Mouse (Mus musculus): ENCODE measurements around the gene Sema6b. TPM values are rescaled to one million over a fixed set of nuclear protein-coding genes. Genes with fewer than 3 reads are reported as not detected.

Sema6b gene
- polyA plus RNA-seq, 1 experiment from 2014 or later = 9.6 TPM

DNA sequence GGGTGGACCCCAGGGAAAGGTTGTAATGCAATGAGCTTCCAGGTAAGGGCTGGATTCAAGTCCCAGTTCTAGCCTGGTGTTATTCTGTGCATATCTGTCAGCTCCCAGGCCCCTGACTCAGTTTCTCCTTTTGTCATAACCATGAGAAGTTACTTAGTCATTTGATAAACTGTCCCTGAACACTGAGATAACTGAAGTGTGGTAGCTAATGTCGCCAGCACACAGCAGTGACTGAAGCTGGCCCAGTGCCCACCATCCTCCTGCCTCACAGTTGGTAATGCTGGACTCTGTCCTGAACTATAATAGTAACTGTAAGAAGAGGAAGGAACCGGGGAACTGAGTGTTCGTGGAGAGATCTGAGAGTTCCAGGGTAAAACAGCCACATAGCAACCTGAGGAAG is 24.4 kb upstream of the Sema6b start:
- Histone ChIP-seq H3K9me3 (replicated peaks) (no peaks in the 10 kb centered on the region), H3K27ac (no peak overlapping the region), H3K4me1 (peaks cover 19% of the 10 kb centered on the region), H3K36me3 (no peaks in the 10 kb centered on the region), H3K4me2 (replicated peaks) (no peak overlapping the region), H3K4me3 (no peak overlapping the region), H3K27me3 (peaks cover 9% of the 10 kb centered on the region), H3K9ac (no peak overlapping the region)
- ATAC-seq (ENCODE audit: low FRiP score) = no peak
- 85% methylated on average over 3 of the region's 3 CpGs for WGBS

DNA sequence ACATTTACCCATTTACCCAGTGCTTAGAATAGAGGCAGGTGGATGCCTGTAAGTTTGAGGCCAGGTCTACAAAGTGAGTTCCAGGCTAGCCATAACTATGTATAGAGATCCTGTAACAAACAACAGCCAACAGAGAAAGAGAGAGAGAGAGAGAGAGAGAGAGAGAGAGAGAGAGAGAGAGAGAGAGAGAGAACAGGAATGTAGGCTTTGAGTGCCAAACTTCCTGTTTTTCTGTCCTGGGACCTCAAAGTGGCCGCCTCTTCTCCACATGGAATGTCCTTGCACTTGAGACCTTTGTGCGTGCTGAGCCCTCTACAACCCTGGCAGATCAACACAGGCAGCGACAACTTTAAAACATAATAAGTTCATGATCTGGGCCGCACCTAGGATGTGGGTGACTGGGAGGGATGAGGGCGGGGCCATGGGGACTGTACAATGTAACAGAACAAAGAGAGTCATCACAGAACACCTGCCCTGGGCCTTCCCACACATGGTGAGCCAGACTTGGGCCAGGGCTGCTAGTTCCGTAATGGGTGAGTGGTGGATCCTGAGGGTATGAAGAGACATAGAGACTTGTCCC is 23.5 kb upstream of the Sema6b start:
- no peaks in the 10 kb centered on the region for H3K9me3 ChIP-seq (replicated peaks)
- H3K27me3 ChIP-seq = peaks cover 17% of the 10 kb centered on the region
- WGBS = 80% methylated on average over 6 of the region's 6 CpGs
- no peaks in the 10 kb centered on the region for H3K36me3 ChIP-seq
- ATAC-seq (ENCODE audit: low FRiP score) = no peak
- H3K4me2 ChIP-seq (replicated peaks) = peak overlapping the region; percentile 53; the same call in 1 of the 2 replicates
- no peak overlapping the region for H3K9ac ChIP-seq
- no peak overlapping the region for H3K27ac ChIP-seq
- H3K4me1 ChIP-seq = peaks cover 19% of the 10 kb centered on the region
- H3K4me3 ChIP-seq = no peak overlapping the region

DNA sequence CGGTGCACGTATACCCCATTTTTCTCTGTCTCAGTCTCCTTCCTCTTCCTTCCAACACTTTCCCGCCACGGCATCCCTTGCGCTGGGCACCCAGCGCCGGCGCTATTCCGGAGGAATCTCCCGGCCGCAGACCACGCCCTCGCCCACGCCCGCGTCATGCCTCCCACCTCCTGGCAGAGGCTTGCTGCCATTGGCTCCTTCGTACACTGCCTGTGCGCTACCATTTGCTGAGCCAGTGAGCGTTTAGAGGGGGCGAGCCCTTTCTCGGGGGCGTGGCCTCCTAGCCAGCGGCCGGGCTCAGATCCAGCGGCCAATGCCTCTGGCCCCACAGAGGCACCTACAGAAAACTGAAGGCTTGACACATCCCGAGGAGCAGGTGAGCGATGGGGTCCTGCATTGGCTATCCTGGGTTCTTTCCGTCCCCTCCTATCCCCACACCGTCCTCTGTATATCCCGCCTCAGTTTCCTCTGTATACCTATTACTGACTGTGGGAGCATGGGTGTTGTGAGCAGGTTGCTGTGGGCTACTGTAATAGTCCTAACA is 22.2 kb upstream of the Sema6b start, which contains the start of gene Tnfaip8l1:
TSS of gene Tnfaip8l1 (plus strand) at position 247 of the 544 bp plus-strand sequence.
- Histone ChIP-seq H3K4me2 (replicated peaks) (peak within 1 kb of the TSS; percentile 53), H3K27me3 (peaks cover 30% of the 10 kb centered on the region), H3K36me3 (no peaks in the 10 kb centered on the region), H3K4me3 (peak within 1 kb of the TSS; percentile 32), H3K9ac (peak within 1 kb of the TSS; percentile 46), H3K27ac (no peak within 1 kb of the TSS), H3K9me3 (replicated peaks) (no peaks in the 10 kb centered on the region), H3K4me1 (peaks cover 19% of the 10 kb centered on the region)
- WGBS = under 1% methylated on average over 30 of the region's 30 CpGs
- peak; percentile 96 for ATAC-seq (ENCODE audit: low FRiP score)

DNA sequence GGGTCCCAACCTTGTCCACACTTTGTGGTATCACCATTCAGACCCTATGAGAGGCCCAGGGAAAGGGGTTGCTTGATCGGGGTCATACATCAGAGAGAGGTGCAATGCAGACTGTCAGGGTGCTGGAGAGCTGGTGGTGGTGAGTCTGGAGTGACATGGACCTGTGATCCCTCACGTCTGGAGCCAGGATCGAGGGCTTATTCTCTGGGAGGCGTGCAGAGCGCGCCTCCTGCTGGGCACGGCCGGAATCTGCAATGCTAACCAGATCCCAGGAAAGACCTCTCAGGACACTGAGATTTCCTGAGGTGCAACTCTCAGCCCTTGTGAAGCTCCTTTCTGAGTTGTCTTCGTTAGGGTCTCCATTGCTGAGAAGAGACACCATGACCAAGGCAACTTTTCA is 19.6 kb upstream of the Sema6b start:
- H3K27me3 ChIP-seq = peaks cover 50% of the 10 kb centered on the region
- 4% methylated on average over 9 of the region's 9 CpGs for WGBS
- H3K27ac ChIP-seq = no peak overlapping the region
- no peak overlapping the region for H3K4me2 ChIP-seq (replicated peaks)
- H3K36me3 ChIP-seq = no peaks in the 10 kb centered on the region
- H3K9ac ChIP-seq = no peak overlapping the region
- no peak for ATAC-seq (ENCODE audit: low FRiP score)
- peaks cover 10% of the 10 kb centered on the region for H3K4me1 ChIP-seq
- no peaks in the 10 kb centered on the region for H3K9me3 ChIP-seq (replicated peaks)
- no peak overlapping the region for H3K4me3 ChIP-seq

DNA sequence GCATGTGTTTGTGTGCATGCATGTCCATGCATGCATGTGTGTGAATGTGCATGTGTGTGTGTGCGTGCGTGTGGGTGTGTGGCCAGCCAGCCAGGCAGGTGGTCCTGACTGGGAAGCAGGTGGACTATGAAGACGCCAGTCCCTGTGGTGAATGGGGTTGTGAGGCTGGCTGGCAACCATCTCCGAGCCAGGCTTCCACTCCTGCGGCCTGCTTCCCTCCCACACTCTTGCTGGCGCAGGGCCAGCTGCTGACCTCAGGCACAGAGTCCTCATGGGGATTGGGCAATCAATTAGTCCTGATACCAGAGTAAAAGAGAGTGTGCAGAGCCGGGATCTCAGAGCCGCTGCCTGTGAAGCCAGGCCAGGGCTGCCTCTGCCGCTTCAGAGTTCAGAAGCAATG is 13.5 kb upstream of the Sema6b start:
- WGBS = 27% methylated on average over 9 of the region's 9 CpGs
- H3K27ac ChIP-seq = no peak overlapping the region
- H3K36me3 ChIP-seq = no peaks in the 10 kb centered on the region
- H3K9ac ChIP-seq = 0 out of 2 replicates have a peak overlapping the region, but pooled peaks have one; percentile 11
- ATAC-seq (ENCODE audit: low FRiP score) = peak; percentile 76
- H3K4me3 ChIP-seq = no peak overlapping the region
- peaks cover 17% of the 10 kb centered on the region for H3K4me1 ChIP-seq
- H3K9me3 ChIP-seq (replicated peaks) = no peaks in the 10 kb centered on the region
- H3K27me3 ChIP-seq = peaks cover 76% of the 10 kb centered on the region
- no peak overlapping the region for H3K4me2 ChIP-seq (replicated peaks)

DNA sequence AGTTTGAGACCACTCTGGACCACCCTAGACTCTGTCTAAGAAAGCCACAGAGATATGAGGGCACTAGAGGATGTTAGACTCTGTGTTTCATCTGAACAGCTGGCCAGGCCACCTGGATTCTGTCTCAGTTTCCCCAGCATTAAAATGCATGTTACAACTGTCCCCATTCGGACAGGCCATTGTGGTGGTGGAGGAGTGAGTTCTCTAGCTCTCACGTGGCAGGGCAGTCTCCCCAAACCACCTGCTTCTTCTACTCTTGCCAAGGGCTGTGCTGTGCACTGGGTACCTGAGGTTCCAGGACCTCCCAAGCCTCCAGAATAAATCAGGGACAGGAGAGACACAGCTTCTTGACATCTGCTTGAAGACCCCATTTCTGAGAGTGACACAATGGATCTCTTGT is 9.8 kb upstream of the Sema6b start:
- H3K9me3 ChIP-seq (replicated peaks) = no peaks in the 10 kb centered on the region
- H3K4me3 ChIP-seq = no peak overlapping the region
- H3K36me3 ChIP-seq = no peaks in the 10 kb centered on the region
- 48% methylated on average over 2 of the region's 2 CpGs for WGBS
- H3K27ac ChIP-seq = no peak overlapping the region
- no peak overlapping the region for H3K9ac ChIP-seq
- H3K4me1 ChIP-seq = peaks cover 26% of the 10 kb centered on the region
- no peak overlapping the region for H3K4me2 ChIP-seq (replicated peaks)
- no peak for ATAC-seq (ENCODE audit: low FRiP score)
- H3K27me3 ChIP-seq = peaks cover 79% of the 10 kb centered on the region

DNA sequence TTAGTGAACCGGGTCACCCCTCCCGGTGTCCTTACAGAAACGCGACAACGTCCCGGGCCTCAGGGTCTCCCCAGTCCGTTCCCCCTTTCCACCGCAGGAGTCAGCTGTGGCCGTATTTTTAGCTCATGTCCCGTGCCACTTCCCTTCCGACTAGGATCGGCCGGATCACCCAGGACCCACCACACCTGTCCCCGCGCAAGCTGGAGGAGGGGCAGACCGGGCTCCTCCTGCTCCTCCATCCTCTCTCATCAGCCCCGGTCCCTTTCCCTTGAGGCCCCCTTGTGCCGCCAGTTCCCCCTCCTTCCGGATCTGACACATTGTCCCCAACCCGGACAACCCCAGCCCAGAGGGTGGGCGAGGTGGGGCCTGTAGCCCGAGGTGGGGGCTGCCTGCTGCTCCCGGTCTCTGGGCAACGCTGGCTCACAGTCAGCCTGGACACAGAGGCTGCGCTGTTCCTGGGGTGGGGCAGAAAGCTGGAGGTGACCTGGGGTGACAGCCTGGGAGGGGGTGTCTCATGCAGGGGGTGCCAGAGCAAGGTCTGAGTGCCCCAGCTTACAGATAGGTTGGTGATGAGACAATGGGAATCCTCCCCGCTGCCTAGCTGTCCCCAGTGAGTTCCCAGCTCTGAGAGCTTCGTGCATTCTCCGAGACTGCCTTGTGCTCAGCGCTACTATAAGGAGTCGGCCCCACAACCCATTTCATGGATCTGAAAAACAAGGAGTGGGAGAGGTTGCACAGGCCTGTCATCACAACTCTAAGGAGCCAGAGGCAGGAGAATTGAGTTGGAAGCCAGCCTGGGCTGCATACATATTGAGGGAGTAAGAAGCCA is 8.9 kb upstream of the Sema6b start:
- H3K4me3 ChIP-seq = peak overlapping the region; percentile 21
- WGBS = 2% methylated on average over 30 of the region's 30 CpGs
- ATAC-seq (ENCODE audit: low FRiP score) = peak; percentile 46
- peak overlapping the region; percentile 55 for H3K4me2 ChIP-seq (replicated peaks)
- H3K9me3 ChIP-seq (replicated peaks) = no peaks in the 10 kb centered on the region
- H3K36me3 ChIP-seq = no peaks in the 10 kb centered on the region
- H3K9ac ChIP-seq = peak overlapping the region; percentile 63
- peaks cover 26% of the 10 kb centered on the region for H3K4me1 ChIP-seq
- peaks cover 85% of the 10 kb centered on the region for H3K27me3 ChIP-seq
- H3K27ac ChIP-seq = no peak overlapping the region

DNA sequence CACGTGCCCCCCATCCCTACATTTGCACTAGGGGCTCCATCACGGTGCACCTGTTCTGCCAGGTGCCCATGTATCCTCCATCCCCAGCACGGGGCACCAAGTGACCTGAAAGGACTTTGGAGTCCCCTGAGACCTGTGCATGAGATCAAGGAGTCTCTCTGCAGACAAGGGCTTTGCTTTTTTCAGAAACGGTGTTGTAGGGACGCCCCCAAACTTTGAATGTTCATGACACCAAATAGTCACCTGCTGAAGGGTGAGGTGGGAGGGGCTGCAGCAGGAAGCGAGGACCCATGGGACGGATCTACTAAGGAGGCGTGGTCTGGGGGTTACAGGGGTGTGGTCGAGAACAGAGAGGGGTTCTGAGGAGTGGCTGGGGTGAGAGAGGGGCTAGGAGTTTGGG is 8.1 kb upstream of the Sema6b start:
- Histone ChIP-seq H3K4me3 (peak overlapping the region; percentile 21; the same call in 1 of the 2 replicates), H3K36me3 (no peaks in the 10 kb centered on the region), H3K4me2 (replicated peaks) (peak overlapping the region; percentile 55), H3K9ac (peak overlapping the region; percentile 63; the same call in 1 of the 2 replicates), H3K4me1 (peaks cover 19% of the 10 kb centered on the region), H3K27me3 (peaks cover 86% of the 10 kb centered on the region), H3K9me3 (replicated peaks) (no peaks in the 10 kb centered on the region), H3K27ac (no peak overlapping the region)
- 21% methylated on average over 9 of the region's 9 CpGs for WGBS
- no peak for ATAC-seq (ENCODE audit: low FRiP score)

DNA sequence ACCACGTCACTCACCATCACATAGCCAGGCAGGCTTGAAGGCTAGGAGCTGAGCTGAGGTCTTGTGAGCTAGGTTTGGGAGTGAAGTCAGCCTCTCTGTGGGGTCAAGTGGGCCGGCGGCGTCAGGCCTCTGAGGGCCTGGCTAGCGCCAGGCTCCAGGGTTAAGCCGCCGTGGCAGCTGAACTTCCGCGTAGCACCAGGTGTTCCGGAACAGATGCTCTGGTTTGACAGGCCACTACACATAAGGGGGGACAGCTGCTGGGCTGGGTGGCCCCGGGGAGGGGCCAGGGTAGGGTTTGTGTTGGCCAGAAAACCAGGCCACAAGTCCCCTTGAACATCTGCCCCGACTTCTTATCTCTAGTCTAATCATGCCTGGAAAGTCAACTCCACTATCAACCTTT is 7.3 kb upstream of the Sema6b start:
- H3K27ac ChIP-seq = no peak overlapping the region
- no peak for ATAC-seq (ENCODE audit: low FRiP score)
- H3K9ac ChIP-seq = no peak overlapping the region
- H3K9me3 ChIP-seq (replicated peaks) = no peaks in the 10 kb centered on the region
- H3K27me3 ChIP-seq = peaks cover 85% of the 10 kb centered on the region
- 66% methylated on average over 12 of the region's 12 CpGs for WGBS
- no peak overlapping the region for H3K4me3 ChIP-seq
- no peak overlapping the region for H3K4me2 ChIP-seq (replicated peaks)
- peaks cover 25% of the 10 kb centered on the region for H3K4me1 ChIP-seq
- no peaks in the 10 kb centered on the region for H3K36me3 ChIP-seq

DNA sequence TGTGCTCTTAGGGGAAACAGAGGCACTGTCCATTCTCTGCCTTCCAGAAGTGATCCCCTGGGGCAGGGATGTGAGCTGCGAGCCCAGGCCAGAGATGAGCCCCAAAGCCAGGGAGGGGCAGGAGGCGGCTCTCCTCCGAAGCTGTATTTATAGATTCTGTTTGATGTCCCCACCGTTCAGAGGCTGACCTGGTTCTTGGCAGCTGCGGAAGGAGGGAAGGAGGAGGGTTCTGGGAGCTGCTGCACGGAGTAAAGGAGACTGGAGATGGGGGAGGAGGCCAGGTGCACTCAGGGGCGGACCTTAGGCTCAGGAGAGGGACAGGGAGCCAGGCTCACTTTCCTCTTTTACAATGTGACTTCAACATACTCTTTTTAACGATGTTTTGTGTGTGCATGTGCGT is 6.0 kb upstream of the Sema6b start:
- Histone ChIP-seq H3K9ac (no peak overlapping the region), H3K4me1 (peaks cover 38% of the 10 kb centered on the region), H3K9me3 (replicated peaks) (no peaks in the 10 kb centered on the region), H3K27me3 (peaks cover 85% of the 10 kb centered on the region), H3K36me3 (no peaks in the 10 kb centered on the region), H3K4me3 (no peak overlapping the region), H3K27ac (no peak overlapping the region), H3K4me2 (replicated peaks) (no peak overlapping the region)
- ATAC-seq (ENCODE audit: low FRiP score) = no peak
- 23% methylated on average over 9 of the region's 9 CpGs for WGBS

DNA sequence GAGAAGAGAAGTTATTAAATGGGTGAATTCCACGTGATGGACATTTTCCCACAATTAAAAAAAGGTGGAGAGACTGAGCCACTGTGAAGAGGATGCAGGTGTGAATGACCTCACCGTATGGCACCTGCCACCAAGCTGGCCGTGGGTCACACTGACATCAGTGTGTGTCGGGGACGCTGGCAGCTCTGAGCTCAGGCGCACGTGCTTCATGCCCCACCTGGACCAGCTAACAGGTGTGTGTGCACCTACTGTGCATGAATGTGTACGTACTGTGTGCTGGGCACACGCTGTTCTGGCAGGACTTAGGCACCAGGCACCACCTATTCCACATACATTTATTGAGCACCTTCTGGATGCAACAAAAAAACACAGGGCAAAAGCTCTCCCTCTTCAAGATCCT is 4.4 kb upstream of the Sema6b start:
- H3K4me2 ChIP-seq (replicated peaks) = no peak overlapping the region
- no peak overlapping the region for H3K9ac ChIP-seq
- ATAC-seq (ENCODE audit: low FRiP score) = no peak
- no peaks in the 10 kb centered on the region for H3K9me3 ChIP-seq (replicated peaks)
- no peak overlapping the region for H3K27ac ChIP-seq
- WGBS = 75% methylated on average over 9 of the region's 9 CpGs
- H3K27me3 ChIP-seq = peaks cover 84% of the 10 kb centered on the region
- H3K4me3 ChIP-seq = no peak overlapping the region
- no peaks in the 10 kb centered on the region for H3K36me3 ChIP-seq
- H3K4me1 ChIP-seq = peaks cover 45% of the 10 kb centered on the region

DNA sequence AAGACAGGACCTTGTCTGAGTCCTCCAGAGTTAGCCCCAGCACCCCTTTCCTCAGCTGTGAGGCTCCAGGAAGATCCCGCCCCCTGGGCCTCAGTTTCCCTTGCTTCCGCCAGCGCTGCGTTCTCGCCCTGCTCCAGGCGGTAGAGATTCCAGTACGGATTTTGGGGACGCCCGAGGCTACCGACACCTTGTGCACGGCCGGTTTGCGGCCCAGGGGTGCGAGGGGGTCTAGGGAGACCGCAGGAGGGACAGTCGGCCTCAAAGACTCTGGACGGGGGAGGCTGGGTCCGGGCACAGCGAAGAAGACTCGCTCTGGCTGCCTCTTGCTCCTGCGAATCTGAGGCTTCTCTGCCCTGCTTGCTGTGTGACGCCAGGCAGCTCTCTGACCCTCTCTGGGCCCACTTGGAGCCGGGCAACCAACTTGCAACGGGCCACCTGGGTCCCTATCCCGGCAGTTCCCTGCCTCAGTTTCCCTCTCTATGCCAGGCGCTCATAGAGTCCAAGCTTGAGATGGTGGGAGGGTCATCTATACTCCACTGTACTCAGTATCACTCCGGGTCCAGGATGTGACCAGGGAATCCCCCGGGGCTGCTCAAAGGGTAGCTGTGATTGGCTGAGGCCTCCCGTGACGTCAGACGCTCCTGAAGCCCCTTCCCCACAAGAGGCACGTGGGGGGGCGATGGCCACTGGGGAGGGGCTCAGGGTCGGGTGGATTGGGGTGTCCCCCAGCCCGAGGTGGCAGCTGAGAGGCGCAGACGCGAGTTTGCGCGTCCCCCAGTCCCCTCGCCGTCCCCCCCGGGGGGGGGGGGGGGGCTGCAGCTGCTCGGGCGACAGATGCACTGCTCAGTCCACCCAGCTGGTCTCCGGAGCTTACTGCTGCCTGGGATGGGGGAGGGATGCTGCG is 1.8 kb upstream of the Sema6b start:
- Histone ChIP-seq H3K27me3 (peaks cover 83% of the 10 kb centered on the region), H3K9me3 (replicated peaks) (no peaks in the 10 kb centered on the region), H3K4me3 (peak overlapping the region; percentile 36), H3K36me3 (no peaks in the 10 kb centered on the region), H3K4me1 (peaks cover 56% of the 10 kb centered on the region), H3K4me2 (replicated peaks) (peak overlapping the region; percentile 59), H3K27ac (peak overlapping the region; percentile 19; the same call in 1 of the 2 replicates), H3K9ac (peak overlapping the region; percentile 57)
- under 1% methylated on average over 38 of the region's 47 CpGs for WGBS
- ATAC-seq (ENCODE audit: low FRiP score) = peak; percentile 63
